Mouse (Mus musculus) embryonic facial prominence, embryonic 10.5 days (tissue): ENCODE results near the gene Ksr1. TPM values are rescaled to one million over a fixed set of nuclear protein-coding genes. Genes with fewer than 3 reads are reported as not detected.

Experiments
- DNase-seq: peaks from one replicate; pipeline ENCODE4 v3.0.0-alpha.2; 2017; ENCODE audit warnings: low spot score
- H3K27ac ChIP-seq: fragments of 300-500 bp; sonication (generic); replicated peaks from 2 replicates; pipeline ENCODE4 v1.5.1; 2016; ENCODE audit warnings: mild to moderate bottlenecking
- H3K27me3 ChIP-seq: fragments of 300-500 bp; sonication (generic); replicated peaks from 2 replicates; pipeline ENCODE4 v1.6.1; 2016; ENCODE audit warnings: low read depth, mild to moderate bottlenecking; ENCODE audit not compliant: poor library complexity, severe bottlenecking
- H3K36me3 ChIP-seq: fragments of 300-500 bp; sonication (generic); replicated peaks from 2 replicates; pipeline ENCODE4 v1.6.1; 2016; ENCODE audit warnings: mild to moderate bottlenecking, moderate library complexity
- H3K4me1 ChIP-seq: fragments of 300-500 bp; sonication (generic); 2 replicates; pipeline ENCODE4 v1.6.1; 2016
- H3K4me3 ChIP-seq: fragments of 300-500 bp; sonication (generic); 2 replicates; pipeline ENCODE4 v1.5.1; 2016; ENCODE audit warnings: mild to moderate bottlenecking, moderate library complexity
- H3K9me3 ChIP-seq: fragments of 300-500 bp; sonication (generic); 2 replicates; pipeline ENCODE4 v1.6.1; 2016; ENCODE audit warnings: mild to moderate bottlenecking
- WGBS: fragments of 180-500 bp; shearing (Covaris S2); methylation state at CpG from one replicate; pipeline ENCODE4 v1.1.7; 2016; 5-methylcytosine and 5-hydroxymethylcytosine counted together
- polyA plus RNA-seq: library from polyadenylated mRNA; unstranded; fragments of >200 nt; fragmentation: Nextera tagmentation; extraction: Ambion mirVana; gene quantifications from 2 replicates; pipeline ENCODE4 v1.2.1, GENCODE M21; 2016

Gene Ksr1
- polyA plus RNA-seq, 1 experiment from 2014 or later = 1.5 TPM

DNA sequence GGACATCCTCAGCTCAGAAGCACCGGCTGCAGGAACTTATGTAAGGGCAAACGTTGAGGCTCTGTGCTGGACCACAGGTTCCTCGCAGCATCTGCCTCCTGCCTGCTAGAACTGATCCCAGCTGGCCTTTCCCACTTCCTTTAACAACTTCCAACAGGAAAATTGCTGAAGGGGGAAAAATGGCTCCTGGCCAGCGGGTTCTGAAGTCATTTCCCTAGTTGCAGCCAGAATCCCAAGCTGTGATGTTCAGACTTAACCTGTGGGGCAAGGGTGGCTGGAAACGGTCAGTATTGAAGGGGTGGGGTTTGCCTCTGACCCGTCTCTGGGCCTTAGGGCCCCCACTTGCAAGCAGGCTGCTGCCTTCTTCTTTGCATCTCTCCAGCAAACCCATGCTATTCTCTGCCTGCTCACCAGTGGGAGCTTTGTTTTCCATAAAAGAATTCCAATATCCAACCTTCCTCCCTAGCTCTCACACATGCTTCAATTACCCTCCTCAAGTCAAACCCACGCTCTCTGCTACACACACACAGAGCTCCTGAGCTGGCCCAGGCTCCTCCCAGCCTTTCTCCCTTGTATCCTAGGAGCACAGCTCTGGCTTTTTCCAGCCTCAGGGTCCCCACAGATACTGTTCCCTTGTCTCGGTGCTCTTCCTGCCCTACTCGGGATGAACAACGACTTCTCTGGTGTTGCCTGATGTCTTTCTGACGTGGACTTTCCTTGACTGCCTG is 80.6 kb downstream of the Ksr1 start:
- Histone ChIP-seq H3K4me1 (peaks cover 38% of the 10 kb centered on the region), H3K9me3 (no peaks in the 10 kb centered on the region), H3K36me3 (no peaks in the 10 kb centered on the region), H3K4me3 (no peak overlapping the region), H3K27ac (no peak overlapping the region; the same call in 1 of the 2 replicates), H3K27me3 (no peaks in the 10 kb centered on the region)
- WGBS = 74% methylated on average over 11 of the region's 11 CpGs
- no peak for DNase-seq

- WGBS = 83% methylated on average over 8 of the region's 8 CpGs
- no peaks in the 10 kb centered on the region for H3K27me3 ChIP-seq
- DNase-seq = no peak
- peaks cover 30% of the 10 kb centered on the region for H3K4me1 ChIP-seq
- no peak overlapping the region for H3K4me3 ChIP-seq
- no peaks in the 10 kb centered on the region for H3K36me3 ChIP-seq
- no peaks in the 10 kb centered on the region for H3K9me3 ChIP-seq
- no peak overlapping the region for H3K27ac ChIP-seq
These were observed 81.9 kb downstream of the Ksr1 start for GRCm38 (mm10) chr11:79064311-79064710.

- Histone ChIP-seq H3K4me1 (peaks cover 30% of the 10 kb centered on the region), H3K4me3 (no peak overlapping the region), H3K36me3 (no peaks in the 10 kb centered on the region), H3K27ac (no peak overlapping the region), H3K27me3 (no peaks in the 10 kb centered on the region), H3K9me3 (no peaks in the 10 kb centered on the region)
- DNase-seq = no peak
- WGBS = 84% methylated on average over 7 of the region's 7 CpGs
These were observed 82.6 kb downstream of the Ksr1 start for GRCm38 (mm10) chr11:79063616-79064015.

- Histone ChIP-seq H3K27ac (no peak overlapping the region), H3K4me1 (peaks cover 38% of the 10 kb centered on the region), H3K9me3 (no peaks in the 10 kb centered on the region), H3K36me3 (no peaks in the 10 kb centered on the region), H3K27me3 (no peaks in the 10 kb centered on the region), H3K4me3 (no peak overlapping the region)
- no peak for DNase-seq
- WGBS = 89% methylated on average over 5 of the region's 5 CpGs
These were observed 83.3 kb downstream of the Ksr1 start for GRCm38 (mm10) chr11:79062897-79063296.

GRCm38 (mm10) chr11:79061839-79062238 is 84.4 kb downstream of the Ksr1 start:
- Histone ChIP-seq H3K9me3 (no peaks in the 10 kb centered on the region), H3K27me3 (no peaks in the 10 kb centered on the region), H3K4me3 (no peak overlapping the region), H3K4me1 (peaks cover 48% of the 10 kb centered on the region), H3K27ac (0 out of 2 replicates have a peak overlapping the region, but pooled peaks have one; percentile 35), H3K36me3 (no peaks in the 10 kb centered on the region)
- 57% methylated on average over 7 of the region's 7 CpGs for WGBS
- no peak for DNase-seq

- WGBS = 80% methylated on average over 5 of the region's 5 CpGs
- Histone ChIP-seq H3K36me3 (no peaks in the 10 kb centered on the region), H3K27ac (0 out of 2 replicates have a peak overlapping the region, but pooled peaks have one; percentile 8), H3K27me3 (no peaks in the 10 kb centered on the region), H3K9me3 (no peaks in the 10 kb centered on the region), H3K4me1 (peaks cover 55% of the 10 kb centered on the region), H3K4me3 (no peak overlapping the region)
- DNase-seq = no peak
These were observed 86.4 kb downstream of the Ksr1 start for GRCm38 (mm10) chr11:79059850-79060249.

DNA sequence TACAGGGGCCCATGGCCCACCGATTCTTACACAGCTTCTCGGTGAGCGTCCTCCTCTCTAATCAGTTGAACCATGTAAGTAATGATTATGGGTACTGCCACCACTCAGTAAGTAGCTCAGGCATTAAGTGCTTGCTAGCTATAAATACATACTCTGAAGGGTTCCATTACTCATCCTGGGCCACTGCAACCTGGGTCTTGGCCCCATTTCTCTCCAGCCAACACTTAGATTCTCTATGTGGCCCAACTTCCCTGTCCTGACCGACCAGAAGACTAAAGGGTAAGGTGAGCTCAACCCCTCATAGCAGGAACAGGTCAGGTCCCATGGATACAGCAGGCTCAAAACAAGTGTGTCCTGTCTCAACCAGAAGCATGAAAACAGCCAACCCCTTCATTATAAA is 87.1 kb downstream of the Ksr1 start:
- Histone ChIP-seq H3K27ac (no peak overlapping the region), H3K27me3 (no peaks in the 10 kb centered on the region), H3K4me1 (peaks cover 62% of the 10 kb centered on the region), H3K36me3 (no peaks in the 10 kb centered on the region), H3K4me3 (no peak overlapping the region), H3K9me3 (no peaks in the 10 kb centered on the region)
- DNase-seq = no peak
- 94% methylated on average over 4 of the region's 4 CpGs for WGBS

DNA sequence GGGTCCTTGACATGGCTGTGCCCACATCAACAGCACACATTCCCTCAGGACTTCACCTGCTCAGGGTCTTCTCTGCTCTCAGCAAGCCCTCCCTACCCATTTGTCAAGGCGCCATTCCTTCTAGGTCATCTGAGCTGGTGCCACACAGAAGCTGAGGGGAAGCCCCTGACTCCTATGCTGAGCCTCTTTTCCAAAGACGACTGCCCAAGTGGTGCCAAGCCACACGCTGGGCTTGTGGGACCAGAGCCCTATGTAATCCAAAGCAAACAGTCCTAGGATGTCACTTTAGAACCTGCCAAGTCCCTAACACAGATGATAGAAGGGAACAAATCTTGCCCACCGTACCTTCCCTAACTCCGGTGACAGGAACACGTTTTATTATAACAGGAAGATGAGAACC is 87.6 kb downstream of the Ksr1 start:
- DNase-seq = no peak
- Histone ChIP-seq H3K36me3 (no peaks in the 10 kb centered on the region), H3K4me1 (peaks cover 61% of the 10 kb centered on the region), H3K27ac (peak overlapping the region; percentile 35), H3K27me3 (no peaks in the 10 kb centered on the region), H3K9me3 (no peaks in the 10 kb centered on the region), H3K4me3 (no peak overlapping the region)
- WGBS = 89% methylated on average over 6 of the region's 6 CpGs

- DNase-seq = no peak
- Histone ChIP-seq H3K36me3 (no peaks in the 10 kb centered on the region), H3K27ac (peak overlapping the region; percentile 61), H3K9me3 (no peaks in the 10 kb centered on the region), H3K27me3 (no peaks in the 10 kb centered on the region), H3K4me1 (peaks cover 64% of the 10 kb centered on the region), H3K4me3 (no peak overlapping the region)
- 50% methylated on average over 4 of the region's 4 CpGs for WGBS
These were observed 88.4 kb downstream of the Ksr1 start for GRCm38 (mm10) chr11:79057809-79058208.

DNA sequence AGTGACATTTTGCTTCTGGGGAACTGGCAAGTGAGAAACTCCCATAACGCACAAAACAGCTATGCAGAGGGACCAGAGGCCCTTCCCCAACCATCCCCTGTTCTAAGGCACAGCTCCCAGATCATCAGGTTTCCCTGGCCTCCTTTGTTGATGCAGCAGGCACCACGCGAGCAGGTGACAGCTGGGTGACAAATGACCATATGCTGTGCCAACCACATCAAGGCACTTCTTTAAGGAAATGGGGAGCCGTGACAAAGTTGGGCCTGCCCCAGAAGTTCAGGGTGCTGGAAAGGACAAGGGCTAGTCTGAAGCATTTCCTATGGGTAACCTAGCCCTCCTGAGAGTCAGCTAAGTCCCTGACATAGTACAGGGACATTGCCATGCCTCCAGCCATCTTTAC is 89.3 kb downstream of the Ksr1 start:
- no peak overlapping the region for H3K4me3 ChIP-seq
- peaks cover 63% of the 10 kb centered on the region for H3K4me1 ChIP-seq
- H3K9me3 ChIP-seq = no peaks in the 10 kb centered on the region
- 76% methylated on average over 4 of the region's 4 CpGs for WGBS
- H3K27me3 ChIP-seq = no peaks in the 10 kb centered on the region
- no peaks in the 10 kb centered on the region for H3K36me3 ChIP-seq
- DNase-seq = no peak
- peak overlapping the region; percentile 61 for H3K27ac ChIP-seq

- Histone ChIP-seq H3K4me3 (no peak overlapping the region), H3K36me3 (no peaks in the 10 kb centered on the region), H3K4me1 (peaks cover 61% of the 10 kb centered on the region), H3K27me3 (no peaks in the 10 kb centered on the region), H3K27ac (no peak overlapping the region; the same call in 1 of the 2 replicates), H3K9me3 (no peaks in the 10 kb centered on the region)
- no peak for DNase-seq
- 70% methylated on average over 2 of the region's 2 CpGs for WGBS
These were observed 90.2 kb downstream of the Ksr1 start for GRCm38 (mm10) chr11:79056027-79056426.

DNA sequence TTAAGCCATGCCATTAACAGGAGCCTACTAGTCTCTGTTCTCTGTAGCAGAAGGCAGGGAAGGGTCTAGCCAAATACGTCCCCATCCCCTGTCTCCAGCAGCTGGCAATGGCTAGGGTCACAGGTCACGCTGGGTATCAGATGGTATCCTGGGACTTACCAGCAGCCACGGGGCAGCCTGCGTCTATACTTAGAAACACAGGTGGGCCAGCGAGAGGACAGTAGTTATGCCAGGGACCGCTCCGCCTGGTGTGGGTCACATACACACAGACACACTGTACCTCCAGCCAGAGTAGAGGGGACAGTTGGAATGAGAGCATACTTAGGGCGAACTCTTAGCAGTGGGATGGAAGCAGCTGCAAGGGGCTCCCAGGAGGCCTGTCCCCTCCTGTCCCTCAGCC is 91.0 kb downstream of the Ksr1 start:
- Histone ChIP-seq H3K4me3 (no peak overlapping the region), H3K4me1 (peaks cover 61% of the 10 kb centered on the region), H3K36me3 (no peaks in the 10 kb centered on the region), H3K27me3 (no peaks in the 10 kb centered on the region), H3K27ac (peak overlapping the region; percentile 72), H3K9me3 (no peaks in the 10 kb centered on the region)
- peak; percentile 25 for DNase-seq
- 73% methylated on average over 8 of the region's 8 CpGs for WGBS
